Mouse (Mus musculus) right cerebral cortex, postnatal 36 days (tissue): ENCODE measurements around the gene Fgf15.
"Not testable (repeated sequence)": the region's sequence is repeated elsewhere in the genome, so short reads cannot be mapped to it uniquely, and the experiment has no call there.

Experiments used
- DNase-seq, 2 experiments: peaks; one replicate each; pipeline ENCODE4 v3.0.0; 2022; ENCODE audit warnings: low spot score in 2 of 2, mixed read lengths in 1 of 2

Fgf15 gene

DNA sequence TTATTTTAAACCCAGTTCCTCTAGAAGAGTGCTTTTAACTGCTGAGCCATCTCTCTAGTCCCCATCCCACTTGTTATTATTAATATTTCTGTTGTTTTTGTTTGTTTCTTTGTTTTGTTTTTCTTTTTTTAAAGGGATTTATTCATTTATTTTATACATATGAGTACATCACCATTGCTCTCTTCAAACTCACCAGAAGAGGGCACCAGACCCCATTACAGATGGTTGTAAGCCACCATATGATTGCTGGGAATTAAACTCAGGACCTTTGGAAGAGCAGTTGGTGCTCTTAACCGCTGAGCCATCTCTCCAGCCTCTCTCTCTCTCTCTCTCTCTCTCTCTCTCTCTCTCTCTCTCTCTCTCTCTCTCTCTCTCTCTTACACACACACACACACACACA is 5.7 kb upstream of the Fgf15 start:
- not testable (repeated sequence) for DNase-seq

DNA sequence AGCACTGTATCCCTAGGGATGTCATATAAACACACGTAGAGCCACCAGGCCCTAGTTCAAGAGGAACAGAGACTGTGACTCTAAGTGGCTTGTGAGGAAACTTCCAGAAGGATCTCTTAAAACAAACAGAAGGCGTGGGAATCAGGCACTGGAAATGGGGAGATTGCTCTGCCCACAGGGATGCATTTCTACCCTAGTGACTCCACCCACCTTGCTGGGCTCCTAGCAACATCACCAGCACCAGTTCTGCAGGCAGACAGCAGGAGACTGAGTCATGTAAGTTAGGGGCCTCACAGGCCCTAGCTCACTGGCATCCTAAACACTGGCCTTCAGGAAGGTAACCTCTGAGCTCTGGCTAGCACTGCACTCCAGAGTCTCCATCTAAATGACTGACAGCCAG is 4.5 kb upstream of the Fgf15 start:
- peak in 1 of 2 experiments; percentile 36 for DNase-seq

DNA sequence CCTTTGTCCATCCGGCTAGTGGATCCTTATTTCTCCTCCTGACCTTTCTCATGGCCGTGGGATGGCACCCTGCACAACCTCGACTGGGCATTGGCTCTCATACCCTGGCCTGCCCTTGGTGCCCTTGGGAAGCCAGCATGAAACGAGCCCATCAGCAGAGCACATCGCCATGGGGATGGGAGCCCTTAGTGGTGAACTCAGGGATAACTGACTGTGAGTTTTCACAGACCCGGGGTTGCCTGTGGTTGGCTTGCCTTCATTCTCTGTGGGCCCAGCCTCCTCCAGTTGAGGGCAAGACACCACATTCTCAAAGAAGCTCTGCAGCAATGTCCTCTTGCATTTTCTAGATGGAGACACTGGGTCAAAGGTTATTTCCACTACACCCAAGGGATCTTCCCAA is 4.0 kb upstream of the Fgf15 start:
- DNase-seq: no peak

DNA sequence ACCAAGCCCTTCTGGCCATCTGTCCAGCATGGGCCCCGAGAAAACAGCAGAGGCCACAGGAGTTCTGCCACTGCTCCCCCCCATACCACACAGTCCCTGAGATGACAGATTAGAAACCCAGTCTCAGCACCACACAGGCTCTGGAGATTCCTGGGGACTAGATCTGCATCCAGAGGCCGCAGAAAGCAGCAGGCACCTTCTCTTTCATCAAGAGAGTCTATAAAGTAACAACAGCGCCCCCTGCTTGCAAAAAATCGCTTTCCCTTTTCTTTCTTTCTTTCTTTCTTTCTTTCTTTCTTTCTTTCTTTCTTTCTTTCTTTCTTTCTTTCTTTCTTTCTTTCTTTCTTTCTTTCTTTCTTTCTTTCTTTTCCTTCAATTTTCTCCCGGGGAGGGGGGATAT is 2.1 kb upstream of the Fgf15 start:
- no peak for DNase-seq

DNA sequence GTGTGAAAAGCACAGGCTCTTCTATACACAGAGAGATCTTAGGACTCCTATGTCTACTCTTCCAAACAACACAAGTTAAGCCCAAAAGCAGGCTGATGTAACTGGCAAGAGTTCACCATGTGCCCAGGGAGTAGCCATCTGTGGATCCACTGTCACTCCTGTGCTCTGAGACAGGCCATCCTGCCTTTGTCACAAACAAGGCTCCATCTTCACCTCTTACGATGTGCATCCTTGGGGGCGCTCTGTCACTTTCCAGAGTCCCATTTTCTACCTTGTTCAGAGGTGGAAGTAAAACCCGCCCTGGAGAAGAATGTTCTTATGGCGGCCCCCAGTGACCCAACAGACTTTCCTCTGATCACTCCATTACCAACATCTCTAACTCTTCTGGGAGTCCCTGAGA is 1.6 kb upstream of the Fgf15 start:
- no peak for DNase-seq

DNA sequence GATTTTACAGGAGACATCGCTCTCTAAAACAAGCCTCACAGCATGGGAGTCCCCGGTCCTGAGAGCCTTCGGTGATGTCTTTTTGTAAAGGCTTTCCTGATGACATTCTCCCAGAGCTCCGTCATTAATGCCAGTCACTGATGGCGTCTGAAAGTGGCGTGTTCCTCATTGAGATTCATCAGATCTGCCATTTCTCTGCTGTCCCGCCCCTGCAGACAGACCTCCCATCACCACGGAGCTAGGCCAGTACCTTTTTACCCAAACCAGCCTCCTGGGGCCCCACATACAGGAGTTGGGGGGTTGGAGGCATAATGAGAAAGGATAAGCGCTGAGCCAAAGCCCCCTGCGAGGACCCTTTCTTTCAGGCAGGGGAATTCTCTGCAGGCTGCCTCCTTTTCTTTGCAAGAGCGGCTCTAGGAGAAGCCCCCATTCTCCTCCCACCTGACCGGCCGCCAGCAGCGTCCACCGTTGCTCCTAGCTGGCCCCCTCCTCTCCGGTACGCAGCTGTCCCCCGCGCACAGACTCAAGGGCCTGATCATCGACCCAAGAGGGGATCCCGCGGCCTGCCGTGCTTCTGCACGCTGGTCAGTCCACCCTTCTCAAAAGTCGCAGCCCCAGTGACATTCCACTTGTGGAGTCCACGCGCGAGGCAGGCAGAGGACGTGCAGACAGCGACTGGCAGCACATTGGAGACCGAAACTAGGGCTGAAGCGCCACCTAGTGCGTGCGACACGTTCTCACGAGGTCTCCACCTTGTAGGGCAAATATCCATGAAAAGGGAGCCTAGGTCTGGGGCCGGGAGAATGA is 823 bp upstream of the Fgf15 start:
- peak; percentile 41 to 52 for DNase-seq

DNA sequence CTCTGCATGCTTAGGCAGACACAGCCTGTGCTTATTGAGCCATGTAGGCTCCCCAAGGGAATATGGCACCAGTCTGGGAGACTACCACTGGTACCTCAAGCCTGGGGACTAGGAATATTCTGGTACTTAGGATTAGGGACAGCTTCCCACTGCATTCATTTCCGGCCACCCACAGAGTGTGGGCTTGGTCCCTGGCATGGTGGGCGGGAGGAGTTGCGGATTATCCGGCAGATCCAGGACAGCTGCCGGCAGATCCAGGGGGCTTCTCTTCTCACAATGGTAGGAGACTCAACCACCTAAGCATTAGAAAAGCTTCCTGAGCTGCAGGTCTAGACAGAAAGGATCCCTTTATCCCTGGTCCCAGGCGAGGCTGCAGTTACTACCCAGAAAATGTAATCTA is 2.2 kb downstream of the Fgf15 start:
- DNase-seq: no peak

DNA sequence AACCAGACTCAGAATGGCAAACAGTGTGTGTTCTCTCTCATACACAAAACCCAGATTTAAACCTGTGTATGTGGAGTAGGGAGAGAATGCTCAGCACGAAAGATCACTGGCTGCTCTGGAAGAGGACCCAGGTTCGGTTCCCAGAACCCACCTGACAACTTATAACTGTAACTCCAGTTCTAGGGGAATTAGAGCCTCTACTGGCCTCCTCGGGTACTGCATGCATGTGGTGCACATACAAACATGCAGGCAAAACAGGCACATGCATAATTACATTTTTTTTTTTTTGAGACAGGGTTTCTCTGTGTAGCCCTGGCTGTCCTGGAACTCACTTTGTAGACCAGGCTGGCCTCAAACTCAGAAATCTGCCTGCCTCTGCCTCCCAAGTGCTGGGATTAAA is 9.2 kb downstream of the Fgf15 start:
- not testable (repeated sequence) for DNase-seq

DNA sequence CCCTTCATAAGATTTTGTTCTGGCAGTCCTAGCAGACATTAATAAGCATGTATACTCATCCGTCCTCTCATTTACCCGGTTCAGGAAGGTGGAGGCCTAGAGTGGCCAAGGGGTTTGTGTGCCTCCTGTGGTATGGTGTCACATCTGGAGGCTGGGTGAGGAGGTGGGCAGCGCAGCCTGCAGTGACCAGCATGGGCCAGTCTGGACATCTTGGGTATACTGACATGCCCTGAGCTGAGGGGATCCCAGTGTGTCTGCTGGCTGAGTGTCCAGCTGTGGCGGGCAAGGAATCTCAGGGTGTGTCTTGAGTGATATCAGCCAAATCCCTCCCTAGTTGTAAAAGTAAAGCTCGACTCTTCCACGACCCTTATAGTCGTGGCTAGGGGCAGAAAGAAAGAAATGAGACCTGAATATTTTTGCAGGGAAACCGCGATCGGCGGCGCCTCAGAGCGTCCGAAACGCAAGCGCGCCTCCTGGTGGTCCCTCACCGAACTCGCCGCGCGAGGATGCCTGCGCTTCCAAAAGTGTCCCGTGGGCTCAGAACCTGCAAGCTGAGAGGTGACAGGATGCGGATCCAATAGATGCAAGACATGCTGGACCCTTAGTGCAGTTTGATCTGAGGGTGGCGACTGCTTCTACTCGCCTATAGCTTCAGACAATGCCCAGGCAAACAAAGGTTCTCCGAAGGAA is 10.5 kb downstream of the Fgf15 start:
- peak; percentile 30 to 47 for DNase-seq

DNA sequence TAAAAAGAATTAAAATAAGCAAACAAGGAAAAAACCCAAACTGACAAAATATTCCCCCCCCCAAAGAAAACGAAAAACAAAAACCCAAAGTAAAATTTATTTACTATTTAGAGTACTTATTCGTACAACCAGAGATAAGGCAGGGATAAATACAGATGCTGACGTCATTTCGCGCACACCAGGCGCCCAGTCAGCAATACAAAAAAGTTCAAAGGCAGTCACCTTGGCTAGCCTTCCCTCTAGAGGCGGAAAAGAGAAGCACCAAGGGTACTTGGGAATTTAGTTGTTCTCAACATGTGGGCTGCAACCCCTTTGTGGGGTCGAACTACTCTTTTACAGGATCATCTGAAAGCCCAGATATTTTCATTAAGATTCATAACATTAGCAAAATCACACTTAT is 11.5 kb downstream of the Fgf15 start:
- no peak for DNase-seq

DNA sequence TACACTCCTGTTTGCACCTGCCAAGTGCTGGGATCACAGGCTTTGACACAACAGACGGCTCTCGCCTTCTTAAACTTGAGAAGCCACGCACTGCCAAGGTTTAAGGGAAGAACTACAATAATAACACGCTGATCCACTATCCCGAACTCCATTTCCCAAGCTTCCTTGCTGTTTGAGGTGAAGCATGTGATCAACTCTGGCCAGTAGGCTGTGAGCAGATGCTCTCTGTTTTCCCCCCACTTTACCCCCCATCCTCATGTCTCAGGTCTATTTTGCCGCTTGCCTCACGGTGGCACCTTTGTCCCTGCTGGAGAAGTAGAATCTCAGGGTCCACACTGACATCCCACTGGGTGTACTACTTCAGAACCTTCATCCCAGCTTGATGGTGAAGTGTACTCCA is 12.4 kb downstream of the Fgf15 start:
- DNase-seq: peak in 1 of 2 experiments; percentile 52

DNA sequence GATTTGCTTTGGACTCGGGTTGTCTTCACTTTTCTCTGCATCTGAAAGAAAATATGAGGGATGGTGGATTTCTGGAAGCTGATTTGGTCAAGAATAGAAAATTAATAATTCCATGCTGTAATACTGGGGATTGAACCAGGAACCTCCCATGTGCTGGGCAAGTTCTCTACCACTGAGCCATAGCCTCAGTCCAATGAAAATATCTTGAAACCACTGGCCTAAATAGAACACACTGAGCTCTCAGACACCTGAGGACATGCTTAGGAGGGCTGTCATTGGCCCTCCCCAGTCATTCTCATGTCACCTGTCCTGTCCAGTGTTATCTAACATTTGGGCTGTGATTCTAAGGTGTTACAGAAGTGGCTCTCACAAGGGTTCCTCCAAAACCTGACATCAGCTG is 14.8 kb downstream of the Fgf15 start:
- no peak for DNase-seq

DNA sequence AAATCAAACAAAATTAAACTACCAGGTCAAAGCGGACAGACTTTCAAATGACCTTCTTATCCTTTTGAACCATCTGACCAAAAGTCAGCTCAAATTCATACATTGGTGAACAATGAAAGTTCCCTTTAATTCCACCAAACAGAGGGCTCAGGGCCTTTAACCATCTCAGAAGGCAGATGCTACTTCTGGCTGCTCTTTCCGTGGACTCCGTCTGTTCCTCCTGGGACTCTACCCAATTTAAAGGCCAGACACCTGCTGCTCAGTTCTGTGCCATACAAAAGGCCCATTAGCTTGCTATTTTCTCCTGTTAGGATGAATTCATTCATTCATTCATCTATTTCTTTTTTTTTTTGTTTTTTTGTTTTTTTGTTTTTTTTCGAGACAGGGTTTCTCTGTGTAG is 16.6 kb downstream of the Fgf15 start:
- no peak for DNase-seq

DNA sequence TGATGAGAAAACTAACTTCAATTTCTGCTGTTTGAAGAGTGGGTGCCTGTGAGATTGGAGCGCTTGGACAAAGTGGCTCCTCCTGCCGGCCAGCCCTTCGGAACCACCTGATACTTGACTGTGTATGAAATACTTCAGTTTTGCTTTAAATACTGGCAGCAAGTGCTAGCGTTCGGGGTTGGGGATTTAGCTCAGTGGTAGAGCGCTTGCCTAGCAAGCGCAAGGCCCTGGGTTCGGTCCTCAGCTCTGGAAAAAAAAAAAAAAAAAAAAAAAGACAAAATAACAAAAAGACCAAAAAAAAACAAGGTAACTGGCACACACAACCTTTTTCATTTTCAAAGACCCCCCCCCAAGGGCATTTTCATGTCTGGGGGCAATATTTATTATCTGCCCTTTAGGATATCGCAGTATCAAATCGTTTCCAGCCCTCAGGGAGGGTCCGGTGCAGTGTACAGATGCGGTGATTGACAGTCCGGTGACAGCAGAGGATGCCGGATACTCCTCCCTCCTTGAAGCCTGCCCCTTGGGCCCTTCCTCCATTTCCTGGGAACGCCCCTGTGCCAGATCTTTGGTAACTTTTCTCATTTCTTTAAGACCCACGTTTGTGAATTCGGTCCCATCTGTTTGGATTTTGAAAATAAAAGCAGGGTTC is 18.1 kb downstream of the Fgf15 start:
- DNase-seq: peak; percentile 73 to 83

DNA sequence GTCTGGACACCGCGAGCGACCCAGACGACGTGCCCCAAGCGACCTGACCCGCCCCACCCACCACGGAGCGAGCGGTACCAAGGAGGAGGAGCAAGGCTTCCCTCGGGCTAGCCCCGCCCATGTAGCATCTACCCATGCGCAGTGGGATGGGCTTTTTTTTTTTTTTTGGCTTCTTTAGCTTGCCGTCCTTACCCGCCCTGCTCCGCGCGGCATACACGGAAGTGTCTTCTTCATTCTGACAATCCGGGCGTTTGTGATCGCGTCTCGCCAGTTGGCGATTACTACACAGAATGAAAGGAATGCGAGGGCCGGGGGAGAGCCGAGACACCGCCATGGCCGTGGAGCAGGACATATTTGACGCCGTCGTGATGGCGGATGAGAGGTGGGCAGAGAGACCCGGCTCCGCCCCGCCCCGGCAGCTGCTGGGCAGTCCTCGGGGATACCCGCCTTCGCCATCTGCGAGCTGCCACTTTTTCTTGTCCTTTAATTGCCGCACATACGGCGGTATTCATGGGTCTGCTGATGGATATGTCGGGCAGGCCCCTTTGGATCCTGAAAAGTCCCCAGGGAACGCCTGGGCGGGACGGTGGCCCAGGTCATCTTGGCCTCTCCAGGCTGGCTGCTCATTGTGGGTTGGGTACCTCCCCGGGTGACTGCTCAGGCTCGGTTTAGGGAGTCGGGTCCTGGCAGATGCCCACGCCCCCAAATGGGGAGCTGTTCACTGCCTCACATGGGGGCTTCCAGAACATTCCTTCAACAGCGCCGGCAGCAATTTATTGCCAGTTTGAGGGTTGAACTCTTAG is 18.8 kb downstream of the Fgf15 start, which contains the start of gene LTO1:
TSS of gene LTO1 (plus strand) at position 153 of the 803 bp plus-strand sequence.
- DNase-seq: peak; percentile 86 to 87

DNA sequence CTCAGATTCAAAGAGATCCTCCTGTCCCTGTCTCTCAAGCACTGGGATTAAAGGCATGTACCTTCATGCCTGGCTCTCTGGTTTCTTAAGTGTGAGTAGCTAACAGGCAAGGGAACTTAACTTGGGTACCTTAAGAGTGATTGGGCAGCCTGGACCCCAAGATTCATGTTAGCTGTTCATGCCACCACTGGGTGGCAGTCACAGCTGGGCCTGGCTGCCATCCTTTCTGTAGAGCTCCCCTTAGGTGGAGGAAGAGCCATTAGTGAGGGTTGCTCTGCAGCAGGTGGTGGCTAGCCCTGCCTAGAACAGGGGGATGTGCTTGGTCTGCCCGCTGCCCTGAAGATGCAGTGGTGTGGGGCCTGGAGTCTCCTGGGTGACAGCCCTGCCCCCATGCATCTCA is 22.5 kb downstream of the Fgf15 start:
- no peak for DNase-seq

DNA sequence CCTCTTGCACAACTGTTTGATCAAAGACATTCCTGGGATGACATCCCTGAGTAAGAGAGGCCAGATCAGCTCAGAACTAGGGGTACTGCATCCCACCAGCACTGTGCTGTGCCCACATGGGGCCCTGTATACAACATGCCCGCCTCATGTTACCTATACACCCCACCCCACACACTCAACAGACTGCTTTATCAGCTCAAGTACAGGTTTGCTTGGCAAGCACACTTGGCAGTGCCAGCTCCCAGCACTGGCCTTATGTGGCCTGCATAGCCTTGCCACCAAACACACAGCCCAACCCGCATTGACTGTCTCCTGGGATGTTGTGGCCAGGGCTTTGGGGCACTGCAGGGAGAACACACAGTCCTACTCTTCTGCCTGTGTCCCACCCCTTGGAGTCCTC is 31.3 kb downstream of the Fgf15 start:
- DNase-seq: no peak

DNA sequence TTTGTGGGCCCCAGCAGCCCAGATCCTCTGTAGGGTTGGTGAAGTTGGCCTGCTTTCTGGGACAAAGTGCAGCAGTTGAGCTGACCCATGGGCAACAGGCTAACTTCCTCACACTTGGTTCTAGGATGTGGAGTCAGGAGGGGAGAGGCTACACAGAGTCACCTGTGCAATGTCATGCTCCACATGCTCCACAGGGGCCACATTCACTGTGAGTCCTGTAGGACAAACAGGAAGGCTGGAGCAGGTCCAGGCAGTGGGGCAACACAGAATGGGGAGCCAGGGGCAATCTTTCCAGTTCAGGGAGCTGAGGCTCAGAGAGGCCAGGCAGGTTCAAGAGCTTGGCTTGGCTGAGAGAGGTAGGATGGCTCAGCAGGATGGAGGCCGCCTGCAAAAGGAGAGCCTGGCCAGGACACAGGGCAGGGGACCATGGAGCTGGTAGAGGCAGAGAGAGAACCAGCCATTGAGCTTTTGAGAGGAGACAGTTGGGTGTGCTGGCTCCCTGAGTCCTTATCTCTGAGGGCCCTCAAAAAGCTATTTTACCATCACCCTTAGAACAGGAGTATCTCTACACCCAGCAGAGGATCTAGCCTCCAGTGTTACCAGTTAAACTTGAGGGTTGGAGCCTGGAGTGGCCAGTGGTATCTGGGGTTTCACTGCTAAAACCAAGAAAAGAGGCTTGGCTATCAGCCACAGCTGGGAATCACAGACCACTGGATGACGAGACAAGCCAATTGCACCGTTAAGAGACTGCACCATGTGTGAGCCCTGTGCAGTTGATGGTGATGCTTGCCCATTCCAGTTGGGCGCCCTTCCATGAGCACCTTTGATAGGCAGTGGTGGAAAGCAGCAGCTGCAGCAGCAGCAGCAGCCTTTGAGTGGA is 31.9 kb downstream of the Fgf15 start:
- DNase-seq: no peak

DNA sequence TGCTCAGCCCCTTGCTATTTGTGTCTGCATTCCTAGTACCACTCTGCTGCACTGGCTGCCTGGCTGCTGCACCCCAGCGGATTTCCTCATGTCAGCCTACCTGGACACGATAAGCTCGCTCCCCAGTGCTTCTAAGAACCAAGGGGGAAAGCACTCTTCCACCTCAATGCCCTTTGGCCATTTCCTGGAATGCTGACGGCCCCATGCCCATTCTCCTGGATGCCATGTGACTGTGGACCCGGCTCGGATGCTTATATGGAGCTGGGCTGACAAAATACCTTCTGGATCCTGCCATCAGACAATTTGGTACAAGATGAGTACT is 32.5 kb downstream of the Fgf15 start:
- DNase-seq: no peak

DNA sequence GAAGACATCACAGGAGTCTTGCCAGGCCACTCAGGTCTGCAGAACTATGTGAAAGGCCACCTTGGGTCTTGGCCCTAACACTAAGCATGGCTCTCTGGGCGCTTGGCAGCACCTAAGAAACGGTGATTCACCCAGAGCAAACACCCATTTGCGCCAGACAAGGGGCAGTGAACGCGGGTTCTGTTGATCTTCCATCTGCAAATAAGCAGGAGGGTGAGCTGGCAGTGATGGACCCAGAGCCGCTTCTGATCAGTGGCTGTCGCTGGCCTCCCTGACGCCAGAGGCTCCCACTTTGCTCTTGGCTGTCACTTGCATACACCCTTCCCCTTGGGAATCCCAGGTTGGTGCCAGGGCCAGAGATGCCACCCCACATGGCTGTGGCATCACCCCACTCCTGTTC is 33.2 kb downstream of the Fgf15 start:
- no peak for DNase-seq

DNA sequence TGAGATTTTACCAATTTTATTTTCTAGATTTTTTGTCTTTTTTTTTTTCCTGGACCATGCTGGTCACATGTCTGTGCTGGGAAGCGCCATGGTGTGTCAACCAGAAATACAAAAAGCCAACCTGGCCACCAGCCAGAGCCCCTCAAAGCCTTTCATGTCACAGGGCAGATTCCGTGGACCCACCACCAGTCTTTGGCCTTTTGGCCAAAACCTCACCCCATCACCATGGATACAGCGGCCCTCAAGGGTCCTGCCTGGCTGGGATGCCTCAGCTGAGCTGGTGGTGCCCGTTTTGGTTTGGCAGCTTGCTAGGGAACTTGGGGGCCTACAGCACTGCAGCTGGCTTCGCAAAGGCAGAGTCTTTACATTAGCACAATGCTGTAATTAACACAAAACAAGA is 33.6 kb downstream of the Fgf15 start:
- DNase-seq: no peak
